Mouse (Mus musculus) neural tube, embryonic 14.5 days (tissue): ENCODE data around the gene Ush1c. TPM values are rescaled to one million over a fixed set of nuclear protein-coding genes. Genes with fewer than 3 reads are reported as not detected.
A peak's percentile ranks its signal among the peaks of the same experiment; 100 is the strongest.

ENCODE experiments used
- ATAC-seq: fragments of 200-750 bp; cut with Nextera tagmentation; 2 replicates; pipeline ENCODE4 v1.8.0; 2017; ENCODE audit warnings: low read depth, mild to moderate bottlenecking, moderate TSS enrichment, moderate library complexity
- H3K27ac ChIP-seq: fragments of 300-500 bp; sonication (generic); 2 replicates; pipeline ENCODE4 v1.5.1; 2014; ENCODE audit warnings: low read depth, mild to moderate bottlenecking, control low read depth, low read length, moderate library complexity, mixed read lengths
- H3K27me3 ChIP-seq: fragments of 300-500 bp; sonication (generic); 2 replicates; pipeline ENCODE4 v1.6.1; 2014; ENCODE audit warnings: low read length; ENCODE audit not compliant: control insufficient read depth, insufficient read depth
- H3K36me3 ChIP-seq: fragments of 300-500 bp; sonication (generic); 2 replicates; pipeline ENCODE4 v1.6.1; 2014; ENCODE audit warnings: low read length, mixed read lengths; ENCODE audit not compliant: control insufficient read depth, insufficient read depth
- H3K4me1 ChIP-seq: fragments of 300-500 bp; sonication (generic); 2 replicates; pipeline ENCODE4 v1.6.1; 2014; ENCODE audit warnings: low read length; ENCODE audit not compliant: control insufficient read depth, insufficient read depth
- H3K4me2 ChIP-seq: fragments of 300-500 bp; sonication (generic); 2 replicates; pipeline ENCODE4 v1.6.1; 2014; ENCODE audit warnings: mild to moderate bottlenecking, low read depth, low read length, control low read depth
- H3K4me3 ChIP-seq: fragments of 300-500 bp; sonication (generic); 2 replicates; pipeline ENCODE4 v1.5.1; 2014; ENCODE audit warnings: low read depth, low read length, control low read depth, mixed read lengths
- H3K9ac ChIP-seq: fragments of 300-500 bp; sonication (generic); replicated peaks from 2 replicates; pipeline ENCODE4 v1.6.1; 2014; ENCODE audit warnings: low read depth, mild to moderate bottlenecking, control low read depth, low read length, mixed read lengths
- H3K9me3 ChIP-seq: fragments of 300-500 bp; sonication (generic); 2 replicates; pipeline ENCODE4 v1.6.1; 2016; ENCODE audit warnings: low read length; ENCODE audit not compliant: control insufficient read depth
- WGBS: fragments of 180-500 bp; shearing (Covaris S2); extraction: QIAGEN DNeasy Blood & Tissue Kit; methylation state at CpG from one replicate; pipeline ENCODE4 v1.1.7; 2014; 5-methylcytosine and 5-hydroxymethylcytosine counted together
- polyA plus RNA-seq: library from polyadenylated mRNA; unstranded; fragments of >200 nt; fragmentation: Nextera tagmentation; extraction: Ambion mirVana; gene quantifications from 2 replicates; pipeline ENCODE4 v1.2.1, GENCODE M21; 2014

Gene Ush1c
- polyA plus RNA-seq, 1 experiment from 2014 or later, result 1.6 TPM

GRCm38 (mm10) chr7:46162132-46162727 is 76.1 kb downstream of the Ush1c start:
- Histone ChIP-seq H3K4me3 (no peak overlapping the region), H3K9ac (no peak overlapping the region), H3K4me2 (no peak overlapping the region), H3K27me3 (no peaks in the 10 kb centered on the region), H3K4me1 (peaks cover 6% of the 10 kb centered on the region; the same call in 1 of the 2 replicates), H3K36me3 (no peaks in the 10 kb centered on the region), H3K9me3 (no peaks in the 10 kb centered on the region), H3K27ac (no peak overlapping the region)
- peak; percentile 22 for ATAC-seq
- WGBS, result 62% methylated on average over 11 of the region's 11 CpGs

GRCm38 (mm10) chr7:46161615-46162014 is 76.7 kb downstream of the Ush1c start:
- Histone ChIP-seq H3K27ac (no peak overlapping the region), H3K9ac (no peak overlapping the region), H3K4me3 (no peak overlapping the region), H3K4me2 (no peak overlapping the region), H3K9me3 (no peaks in the 10 kb centered on the region), H3K27me3 (no peaks in the 10 kb centered on the region), H3K36me3 (no peaks in the 10 kb centered on the region), H3K4me1 (peaks cover 6% of the 10 kb centered on the region; the same call in 1 of the 2 replicates)
- 20% methylated on average over 3 of the region's 3 CpGs for WGBS
- no peak for ATAC-seq

GRCm38 (mm10) chr7:46157746-46158145 is 80.6 kb downstream of the Ush1c start:
- no peaks in the 10 kb centered on the region for H3K36me3 ChIP-seq
- no peaks in the 10 kb centered on the region for H3K9me3 ChIP-seq
- ATAC-seq, result no peak
- no peak overlapping the region for H3K4me3 ChIP-seq
- H3K4me1 ChIP-seq, result peaks cover 6% of the 10 kb centered on the region; the same call in 1 of the 2 replicates
- 63% methylated on average over 7 of the region's 7 CpGs for WGBS
- H3K27me3 ChIP-seq, result no peaks in the 10 kb centered on the region
- no peak overlapping the region for H3K9ac ChIP-seq
- H3K4me2 ChIP-seq, result no peak overlapping the region
- H3K27ac ChIP-seq, result no peak overlapping the region

- no peak overlapping the region for H3K4me2 ChIP-seq
- peak; percentile 56; the same call in 1 of the 2 replicates for ATAC-seq
- no peaks in the 10 kb centered on the region; the same call in 1 of the 2 replicates for H3K4me1 ChIP-seq
- peak overlapping the region; percentile 35 for H3K27ac ChIP-seq
- H3K4me3 ChIP-seq, result no peak overlapping the region
- no peaks in the 10 kb centered on the region for H3K9me3 ChIP-seq
- WGBS, result 19% methylated on average over 18 of the region's 18 CpGs
- H3K36me3 ChIP-seq, result no peaks in the 10 kb centered on the region
- no peaks in the 10 kb centered on the region for H3K27me3 ChIP-seq
- no peak overlapping the region for H3K9ac ChIP-seq
These were observed 83.5 kb downstream of the Ush1c start for GRCm38 (mm10) chr7:46154498-46155488.

- Histone ChIP-seq H3K36me3 (no peaks in the 10 kb centered on the region), H3K4me2 (no peak overlapping the region), H3K9me3 (no peaks in the 10 kb centered on the region), H3K4me1 (no peaks in the 10 kb centered on the region; the same call in 1 of the 2 replicates), H3K9ac (no peak overlapping the region), H3K27me3 (no peaks in the 10 kb centered on the region), H3K4me3 (no peak overlapping the region), H3K27ac (no peak overlapping the region)
- ATAC-seq, result no peak; the same call in 1 of the 2 replicates
- 33% methylated on average over 9 of the region's 9 CpGs for WGBS
These were observed 85.4 kb downstream of the Ush1c start for GRCm38 (mm10) chr7:46152819-46153351.

- Histone ChIP-seq H3K27me3 (no peaks in the 10 kb centered on the region), H3K4me2 (no peak overlapping the region), H3K4me3 (no peak overlapping the region), H3K4me1 (no peaks in the 10 kb centered on the region), H3K36me3 (no peaks in the 10 kb centered on the region), H3K9ac (no peak overlapping the region), H3K9me3 (no peaks in the 10 kb centered on the region), H3K27ac (no peak overlapping the region)
- no peak for ATAC-seq
- 91% methylated on average over 7 of the region's 7 CpGs for WGBS
These were observed 90.9 kb downstream of the Ush1c start for GRCm38 (mm10) chr7:46147417-46147816.

GRCm38 (mm10) chr7:46146675-46147308 is 91.5 kb downstream of the Ush1c start:
- H3K4me3 ChIP-seq, result no peak overlapping the region
- H3K27me3 ChIP-seq, result no peaks in the 10 kb centered on the region
- no peak overlapping the region for H3K9ac ChIP-seq
- ATAC-seq, result no peak
- H3K27ac ChIP-seq, result no peak overlapping the region
- H3K36me3 ChIP-seq, result no peaks in the 10 kb centered on the region
- H3K4me2 ChIP-seq, result no peak overlapping the region
- H3K9me3 ChIP-seq, result no peaks in the 10 kb centered on the region
- H3K4me1 ChIP-seq, result no peaks in the 10 kb centered on the region
- WGBS, result 76% methylated on average over 7 of the region's 7 CpGs
